Mouse (Mus musculus): ENCODE results near the gene Sema4b.

The Sema4b gene

GRCm38 (mm10) chr7:80197941-80198778 is 11.5 kb downstream of the Sema4b start:
- under 1% methylated on average over 74 of the region's 74 CpGs for WGBS

GRCm38 (mm10) chr7:80198863-80199262 is 12.2 kb downstream of the Sema4b start:
- 3% methylated on average over 11 of the region's 11 CpGs for WGBS

GRCm38 (mm10) chr7:80199286-80199685 is 12.6 kb downstream of the Sema4b start:
- 33% methylated on average over 6 of the region's 6 CpGs for WGBS

- WGBS: 80% methylated on average over 11 of the region's 11 CpGs
These were observed 13.4 kb downstream of the Sema4b start for GRCm38 (mm10) chr7:80199851-80200587.

GRCm38 (mm10) chr7:80200588-80200945 is 13.9 kb downstream of the Sema4b start:
- WGBS: 83% methylated on average over 6 of the region's 6 CpGs

GRCm38 (mm10) chr7:80200963-80201539 is 14.4 kb downstream of the Sema4b start:
- WGBS: 87% methylated on average over 5 of the region's 5 CpGs

GRCm38 (mm10) chr7:80201888-80202540 is 15.4 kb downstream of the Sema4b start:
- WGBS: 60% methylated on average over 15 of the region's 15 CpGs

GRCm38 (mm10) chr7:80202961-80203360 is 16.3 kb downstream of the Sema4b start:
- WGBS: 79% methylated on average over 5 of the region's 5 CpGs

GRCm38 (mm10) chr7:80203638-80204096 is 17.0 kb downstream of the Sema4b start:
- WGBS: 76% methylated on average over 12 of the region's 12 CpGs

GRCm38 (mm10) chr7:80204362-80204761 is 17.7 kb downstream of the Sema4b start:
- WGBS: 91% methylated on average over 4 of the region's 4 CpGs

- WGBS: 84% methylated on average over 7 of the region's 7 CpGs
These were observed 18.3 kb downstream of the Sema4b start for GRCm38 (mm10) chr7:80204961-80205360.

- WGBS: 88% methylated on average over 12 of the region's 12 CpGs
These were observed 19.3 kb downstream of the Sema4b start for GRCm38 (mm10) chr7:80205705-80206589.

- 65% methylated on average over 3 of the region's 3 CpGs for WGBS
These were observed 20.7 kb downstream of the Sema4b start for GRCm38 (mm10) chr7:80207314-80207731.

GRCm38 (mm10) chr7:80208026-80208642 is 21.5 kb downstream of the Sema4b start:
- 73% methylated on average over 18 of the region's 18 CpGs for WGBS

GRCm38 (mm10) chr7:80208738-80209430 is 22.2 kb downstream of the Sema4b start:
- WGBS: 58% methylated on average over 10 of the region's 10 CpGs

GRCm38 (mm10) chr7:80209669-80210068 is 23.0 kb downstream of the Sema4b start:
- WGBS: 75% methylated on average over 6 of the region's 6 CpGs

- 85% methylated on average over 4 of the region's 4 CpGs for WGBS
These were observed 24.3 kb downstream of the Sema4b start for GRCm38 (mm10) chr7:80210982-80211381.

GRCm38 (mm10) chr7:80213604-80214003 is 27.0 kb downstream of the Sema4b start:
- WGBS: 84% methylated on average over 7 of the region's 7 CpGs

- WGBS: 87% methylated on average over 8 of the region's 8 CpGs
These were observed 27.8 kb downstream of the Sema4b start for GRCm38 (mm10) chr7:80214459-80214858.

- 38% methylated on average over 4 of the region's 4 CpGs for WGBS
These were observed 28.8 kb downstream of the Sema4b start for GRCm38 (mm10) chr7:80215398-80215797.
